Mouse (Mus musculus) adrenal gland, postnatal 25 days (tissue): ENCODE measurements around the gene Fam149b. TPM values are rescaled to one million over a fixed set of nuclear protein-coding genes. Genes with fewer than 3 reads are reported as not detected.
A peak's percentile ranks its signal among the peaks of the same experiment; 100 is the strongest.
"Not testable (repeated sequence)": the region's sequence is repeated elsewhere in the genome, so short reads cannot be mapped to it uniquely, and the experiment has no call there.

Experiments used
- DNase-seq: peaks from one replicate; pipeline ENCODE4 v3.0.0; 2021; ENCODE audit warnings: mixed read lengths
- long read RNA-seq: library from polyadenylated mRNA; stranded (forward); transcript quantifications from one replicate; pipeline ENCODE4 v2.0.0, GENCODE M21; 2021
- total RNA-seq: library from RNA; stranded (reverse); gene quantifications from 2 replicates; pipeline ENCODE4 v1.2.3, GENCODE M21; 2021

Gene Fam149b
- total RNA-seq: 40.0 and 44.5 TPM in 2 replicates
- long read RNA-seq, full-length matches to known transcripts: 34 of 77 reads
- long read RNA-seq, partial matches to known transcripts: 9 of 77 reads
- long read RNA-seq, other reads (novel, unspliced or antisense): 34 of 77 reads

DNA sequence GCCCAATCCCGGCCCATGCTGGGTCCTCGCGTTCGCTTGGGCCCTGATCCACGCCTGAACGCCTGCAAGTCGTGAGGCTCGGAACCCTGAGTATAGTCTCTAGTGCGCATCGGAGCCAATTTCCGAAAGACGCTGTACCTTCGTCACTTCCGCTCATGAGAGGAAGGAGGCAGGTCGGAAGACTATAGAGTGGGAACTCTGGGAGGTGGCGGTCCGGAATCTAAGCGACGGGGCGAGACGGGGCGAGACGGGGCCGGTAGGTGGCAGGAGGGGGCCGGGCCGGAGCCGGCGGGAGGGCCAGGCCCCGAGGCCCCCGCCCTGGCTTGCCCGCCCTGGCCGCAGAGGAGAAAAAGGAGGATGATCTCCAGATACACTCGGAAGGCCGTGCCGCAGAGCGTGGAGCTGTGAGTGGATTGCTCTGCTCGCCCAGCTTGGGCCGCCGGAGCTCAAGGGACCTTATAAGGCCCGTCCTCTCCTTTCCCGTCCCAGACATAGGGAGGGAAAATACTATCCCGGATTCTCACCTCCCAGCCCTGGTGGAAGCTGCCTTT is at the start of gene Fam149b, which contains the start of gene Ecd:
Gene Fam149b (plus strand): TSS at position 172 of the 551 bp plus-strand sequence.
Gene Ecd (minus strand): TSS at position 131 of the 551 bp plus-strand sequence.
- DNase-seq: peak; percentile 88

DNA sequence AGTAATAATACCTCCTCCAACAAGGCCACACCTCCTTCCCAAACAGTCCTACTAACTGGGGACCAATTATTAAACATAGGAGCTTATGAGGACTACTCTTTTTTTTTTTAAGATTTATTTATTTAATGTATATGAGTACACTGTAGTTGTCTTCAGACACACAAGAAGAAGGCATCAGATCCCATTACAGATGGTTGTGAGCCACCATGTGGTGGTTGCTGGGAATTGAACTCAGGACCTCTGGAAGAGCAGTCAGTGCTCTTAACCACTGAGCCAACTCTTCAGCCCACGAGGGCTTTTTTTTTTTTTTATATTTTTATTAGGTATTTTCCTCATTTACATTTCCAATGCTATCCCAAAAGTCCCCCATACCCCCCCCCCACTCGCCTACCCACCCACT is 42.9 kb upstream of the Fam149b start:
- DNase-seq: not testable (repeated sequence)

DNA sequence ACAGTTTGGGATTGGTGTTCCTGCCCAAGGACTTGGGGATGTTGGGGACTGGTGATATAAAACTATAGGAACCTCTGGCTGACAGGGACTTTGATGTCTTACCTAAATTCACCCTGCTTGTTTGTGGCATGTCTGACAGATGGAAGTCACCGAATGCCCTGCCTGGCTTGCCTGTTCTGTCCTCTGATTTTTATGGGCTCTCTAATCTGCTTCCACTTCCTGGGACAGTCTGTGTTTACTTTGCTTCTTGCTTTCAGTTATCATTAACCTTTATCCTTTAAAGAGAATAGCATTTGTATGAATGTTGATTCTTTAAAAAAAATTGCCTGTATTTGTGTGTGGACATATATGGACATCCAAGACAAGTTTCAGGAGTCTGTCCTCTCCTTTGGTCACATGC is 32.8 kb upstream of the Fam149b start:
- DNase-seq: no peak

DNA sequence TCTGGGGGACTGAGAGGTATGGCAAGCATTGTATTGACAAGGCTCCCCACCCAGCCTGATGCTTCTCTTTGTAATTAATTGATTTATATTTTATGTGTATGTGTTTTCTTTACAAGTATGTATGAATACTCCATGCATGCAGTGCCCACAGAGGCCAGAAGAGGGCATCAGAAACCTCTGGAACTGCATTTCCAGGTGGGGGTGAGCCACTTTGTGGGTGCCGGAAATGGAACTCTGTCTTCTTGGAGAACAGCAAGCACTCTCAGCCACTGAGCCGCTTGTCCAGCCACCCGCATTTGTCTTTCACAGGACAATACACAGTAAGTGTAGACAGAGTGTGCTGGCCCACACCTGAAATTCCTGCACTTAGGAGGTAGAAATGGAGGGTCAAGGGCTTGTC is 28.5 kb upstream of the Fam149b start:
- peak; percentile 45 for DNase-seq

DNA sequence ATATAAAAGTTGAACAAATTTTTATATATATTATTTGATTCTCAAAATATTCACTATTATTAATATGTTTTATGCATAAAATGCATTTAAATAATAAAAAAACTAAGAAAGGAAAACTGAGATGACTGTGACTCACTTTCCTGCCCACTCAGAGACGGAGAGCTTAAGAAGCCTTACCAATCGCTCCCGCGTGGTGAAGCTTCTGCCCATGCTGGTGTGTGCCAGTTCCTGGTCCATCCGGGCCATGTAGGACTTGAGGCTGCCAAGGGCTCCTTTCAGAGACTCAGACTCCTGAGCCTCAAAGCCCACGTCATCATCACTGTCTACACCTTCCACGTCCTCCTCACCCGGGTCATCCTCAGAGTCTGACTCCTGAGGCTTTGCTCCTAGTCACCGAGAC is 23.8 kb upstream of the Fam149b start:
- DNase-seq: no peak

DNA sequence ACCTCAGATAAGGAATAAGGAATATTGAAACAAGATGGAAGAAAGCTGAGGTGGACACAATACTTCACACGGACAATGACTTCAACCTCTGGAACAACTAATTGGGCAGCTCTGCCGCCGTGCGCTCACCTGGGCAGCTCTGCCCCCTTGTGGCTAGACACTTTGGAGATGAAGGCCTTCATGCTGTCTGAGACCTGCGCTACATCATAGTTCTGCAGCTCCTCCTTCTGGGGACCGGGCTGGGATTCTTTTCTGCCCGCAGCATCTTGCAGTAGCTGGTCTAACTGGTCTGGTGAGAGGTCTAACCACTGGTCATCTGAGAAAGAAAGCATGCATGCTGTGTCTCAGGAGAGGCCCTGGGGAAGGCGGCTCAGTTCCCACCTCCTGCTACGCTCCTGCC is 19.5 kb upstream of the Fam149b start:
- no peak for DNase-seq

DNA sequence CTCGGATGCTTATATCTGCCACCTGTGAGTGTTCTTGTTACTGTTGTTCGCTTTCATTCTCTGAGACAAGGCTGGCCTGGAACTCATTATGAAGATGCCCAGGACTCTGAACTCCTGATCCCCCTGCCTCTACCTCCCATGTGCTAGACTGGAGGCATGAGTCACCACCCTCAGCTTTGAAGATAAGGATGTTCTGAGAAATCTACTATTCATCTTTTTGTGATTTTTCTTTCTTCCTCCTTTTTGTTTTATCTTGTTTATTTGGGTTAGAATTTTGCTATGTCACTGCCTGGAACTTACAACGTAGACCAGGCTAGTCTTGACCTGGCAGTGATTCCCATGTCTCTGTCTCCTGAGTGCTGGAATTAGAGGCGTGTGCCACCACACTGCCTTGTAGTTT is 16.6 kb upstream of the Fam149b start:
- no peak for DNase-seq

DNA sequence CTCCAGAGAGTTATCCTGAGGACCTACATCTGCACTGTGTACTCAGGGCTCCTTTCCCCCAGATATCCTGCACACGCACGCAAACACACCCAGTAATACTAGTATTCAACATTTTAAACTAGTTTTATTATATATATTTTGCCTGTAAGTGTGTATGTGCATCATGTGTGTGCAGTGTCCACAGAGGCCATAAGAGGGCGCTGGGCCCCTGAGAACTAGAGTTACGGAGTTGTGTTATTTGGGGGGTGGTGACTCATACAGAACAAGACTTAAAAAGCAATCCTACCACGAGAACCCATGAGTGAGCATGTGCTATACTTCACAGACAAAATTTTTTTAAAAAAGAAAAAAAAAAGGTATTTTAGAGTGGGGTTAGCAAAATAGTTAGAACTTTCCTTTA is 8.5 kb upstream of the Fam149b start:
- no peak for DNase-seq

DNA sequence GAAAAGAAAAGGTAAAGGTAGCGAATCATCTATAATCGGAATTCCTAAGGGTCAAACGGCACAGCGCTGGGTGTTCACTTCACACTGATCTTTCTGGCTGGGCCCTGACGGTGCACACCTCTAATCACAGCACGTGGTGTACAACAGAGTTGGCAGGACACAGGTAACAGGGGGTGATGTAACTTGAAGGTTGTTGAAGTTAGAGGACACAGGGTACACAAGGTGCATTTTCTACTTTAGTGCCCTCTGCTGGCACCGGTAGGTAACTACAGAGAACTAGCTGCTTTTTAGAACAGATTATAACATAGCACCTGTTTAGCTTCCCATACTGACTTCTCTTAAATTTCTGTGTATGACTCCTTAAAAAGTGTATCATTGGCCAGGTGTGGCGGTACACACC is 7.8 kb upstream of the Fam149b start:
- DNase-seq: no peak

DNA sequence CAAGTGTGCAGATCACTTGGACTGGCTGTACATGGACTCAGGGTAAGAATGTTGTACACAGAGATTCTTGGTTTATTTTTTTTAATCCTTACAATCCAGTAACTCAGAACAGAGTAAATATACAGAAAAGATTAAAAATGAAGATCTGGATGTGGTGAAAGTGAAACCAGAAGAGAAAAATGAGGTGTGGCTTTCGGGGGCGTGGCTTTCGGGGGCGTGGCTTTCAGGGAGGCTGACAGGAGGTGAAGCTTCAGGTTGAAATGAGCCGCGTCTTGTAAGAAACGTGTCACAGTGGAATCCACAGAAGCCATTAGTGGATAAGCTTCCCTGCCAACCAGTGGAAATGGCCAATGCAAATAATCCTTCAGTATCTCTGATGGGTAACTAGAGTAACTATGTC is 7.1 kb upstream of the Fam149b start:
- no peak for DNase-seq

DNA sequence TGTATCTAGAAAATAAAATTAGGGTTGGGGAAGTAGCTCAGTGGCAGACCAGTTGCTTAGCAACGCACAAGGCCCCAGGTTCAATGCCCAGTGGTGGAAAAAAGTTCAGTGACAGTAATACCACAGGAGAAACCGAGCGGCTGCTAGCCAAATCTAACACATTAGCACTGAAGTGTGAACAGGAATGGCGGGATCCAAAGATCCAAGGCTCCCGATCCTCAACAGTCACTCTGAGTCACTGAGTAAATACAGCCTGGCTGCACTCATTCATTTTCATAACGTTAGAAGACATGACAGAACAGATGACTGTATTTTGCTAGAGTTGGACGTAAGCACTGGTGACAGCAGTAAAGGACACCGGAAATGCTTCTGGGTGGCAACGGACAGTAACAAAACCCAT is 2.1 kb upstream of the Fam149b start:
- no peak for DNase-seq

DNA sequence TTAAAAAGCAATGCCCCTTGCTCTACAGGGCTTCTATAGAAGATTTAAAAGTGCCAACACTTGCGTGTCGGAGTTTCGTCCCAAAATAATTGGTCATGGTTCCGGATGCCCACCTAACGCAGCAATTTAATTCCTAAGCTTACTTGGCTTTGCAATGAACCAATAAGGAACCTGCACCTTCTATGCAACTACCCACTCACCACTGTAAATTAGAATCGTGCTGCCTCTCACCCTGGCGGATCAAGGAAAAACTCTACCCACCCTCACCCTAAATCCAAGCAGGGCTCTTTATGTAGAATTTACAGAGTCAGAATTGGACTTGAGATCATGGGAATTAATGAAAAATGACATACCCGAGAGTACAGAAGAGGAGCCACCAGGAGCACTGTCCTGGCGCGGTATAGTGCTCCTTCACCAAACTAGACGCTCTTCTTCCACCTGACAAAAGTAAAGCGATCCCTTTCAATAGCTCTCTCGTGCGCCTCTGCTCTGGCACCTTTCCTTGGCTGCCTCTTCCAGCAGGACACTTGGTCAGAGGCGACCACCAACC is 446 bp upstream of the Fam149b start:
- DNase-seq: no peak

DNA sequence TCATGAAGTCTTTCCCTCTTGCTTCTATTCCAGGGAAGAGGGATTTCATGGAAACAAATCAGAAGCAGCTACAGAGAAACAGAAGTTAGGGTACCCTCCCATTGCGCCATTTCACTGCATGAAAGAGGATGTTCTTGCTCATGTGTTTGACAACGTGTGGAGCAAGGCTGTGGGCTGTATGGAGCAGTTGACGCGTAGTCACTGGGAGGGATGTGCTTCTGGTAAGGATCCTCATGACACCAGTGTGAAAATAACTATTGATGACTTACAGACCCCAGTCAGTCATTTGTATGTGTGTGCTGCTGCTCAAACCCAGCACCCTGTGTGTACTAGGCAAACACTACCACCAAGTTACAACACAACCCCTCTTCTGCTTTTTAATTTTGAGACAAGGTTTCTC is 15.3 kb downstream of the Fam149b start:
- no peak for DNase-seq

DNA sequence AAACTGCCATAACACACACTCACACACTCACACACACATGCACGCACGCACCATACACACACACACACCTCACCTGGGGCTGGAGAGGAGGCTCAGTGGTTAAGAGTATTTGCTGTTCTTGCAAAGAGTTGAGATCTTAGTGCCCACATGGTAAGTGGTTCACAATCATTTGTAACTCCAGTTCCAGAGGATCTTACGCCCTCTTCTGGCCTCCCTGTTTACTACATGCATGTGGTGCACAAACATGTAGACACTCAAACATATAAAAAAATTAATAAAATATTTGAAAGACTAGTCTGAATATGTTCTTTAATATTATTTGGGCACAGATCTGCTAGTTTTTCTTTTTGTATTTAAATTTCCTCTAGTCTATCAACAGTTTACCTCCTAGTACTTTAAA is 20.3 kb downstream of the Fam149b start:
- no peak for DNase-seq

DNA sequence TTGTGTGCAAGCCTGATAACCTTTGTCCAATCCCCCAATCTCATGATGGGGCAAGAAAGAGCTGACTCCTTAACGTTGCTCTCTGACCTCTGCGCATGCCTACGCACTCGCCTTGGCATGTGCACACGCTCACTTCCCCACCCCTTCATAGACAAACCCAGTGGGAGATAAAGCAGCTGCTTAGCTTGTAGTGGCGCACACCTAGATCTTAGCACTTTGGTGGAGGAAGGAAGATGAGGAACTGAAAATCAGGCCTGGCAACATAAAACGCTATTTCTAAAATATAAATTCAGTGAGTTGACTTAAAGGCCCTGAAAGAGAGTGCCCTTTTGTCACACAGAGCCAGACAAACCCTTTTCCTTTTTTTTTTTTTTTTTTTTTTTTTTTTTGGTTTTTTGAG is 22.8 kb downstream of the Fam149b start:
- DNase-seq: no peak

DNA sequence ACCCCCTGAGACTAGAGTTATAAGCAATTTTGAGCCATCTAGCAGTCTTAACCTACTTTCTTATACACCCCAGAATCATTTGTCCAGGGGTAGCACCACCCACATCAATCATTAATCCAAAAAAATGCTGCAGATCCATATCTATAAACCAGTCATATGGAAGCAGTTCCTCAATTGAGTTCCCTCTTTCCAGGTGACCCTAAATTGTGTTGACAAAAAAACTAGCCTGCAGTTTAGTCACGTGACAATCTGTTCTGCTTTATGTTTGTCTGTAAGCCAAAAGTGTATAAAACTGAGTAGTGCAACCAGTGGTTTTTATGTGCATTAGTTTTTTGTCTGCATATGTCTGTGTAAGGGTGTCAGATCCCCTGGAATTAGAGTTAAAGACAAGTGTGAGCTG is 23.9 kb downstream of the Fam149b start:
- no peak for DNase-seq

DNA sequence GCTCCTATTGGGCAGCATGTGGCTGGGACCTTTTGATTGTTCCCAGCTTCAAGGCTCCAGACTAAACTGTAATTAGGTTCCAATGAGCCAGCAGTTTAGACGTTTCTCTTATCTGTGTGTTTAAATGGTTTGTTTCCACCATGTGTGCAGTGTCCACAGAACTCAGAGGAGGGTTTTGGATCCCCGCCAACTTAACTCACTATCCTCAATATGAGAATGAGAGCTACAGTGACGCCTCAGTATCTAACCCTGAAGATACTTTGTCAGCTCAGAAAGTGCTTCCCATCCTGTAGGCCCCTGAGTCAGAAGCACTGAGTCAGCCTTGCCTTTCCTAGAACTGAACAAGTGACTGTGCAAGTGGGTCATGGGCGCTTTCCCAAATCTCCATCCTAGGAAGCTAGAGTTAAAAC is 29.2 kb downstream of the Fam149b start:
- peak; percentile 41 for DNase-seq

DNA sequence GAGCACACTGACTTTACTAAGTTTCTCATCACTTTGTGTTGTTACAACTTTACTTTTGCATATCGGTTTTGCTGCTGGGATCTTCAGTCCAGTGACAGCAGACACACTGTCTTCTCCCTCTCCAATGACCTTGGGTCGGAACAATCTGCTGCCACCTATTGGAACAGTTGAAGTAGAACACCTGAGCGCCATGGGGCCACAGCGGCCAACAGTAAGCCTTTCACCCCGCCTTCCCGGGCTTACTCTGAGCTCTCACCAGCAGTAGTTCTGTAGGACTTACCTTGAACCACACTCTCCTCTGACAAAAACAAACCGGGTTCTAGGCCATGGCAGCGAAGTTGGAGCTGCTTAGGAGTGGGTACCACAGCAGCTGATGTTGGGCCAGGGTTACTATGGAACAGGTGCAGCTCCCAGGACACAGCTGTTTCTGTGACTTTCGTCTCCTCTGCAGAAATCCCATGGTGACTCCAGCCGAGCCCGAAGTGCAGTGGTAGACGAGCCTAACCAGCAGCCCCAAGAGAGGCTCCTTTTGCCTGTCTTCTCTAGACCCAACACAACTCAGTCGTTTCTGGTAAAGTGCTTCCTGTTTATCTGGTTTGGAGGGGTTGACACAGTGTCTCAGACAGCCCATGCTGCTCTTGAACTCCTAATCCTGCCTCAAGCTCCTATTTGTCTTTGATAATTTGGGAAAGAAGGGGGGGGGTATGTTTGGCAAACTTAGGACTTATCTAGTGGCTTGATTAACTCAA is 30.5 kb downstream of the Fam149b start:
- peak; percentile 47 for DNase-seq

DNA sequence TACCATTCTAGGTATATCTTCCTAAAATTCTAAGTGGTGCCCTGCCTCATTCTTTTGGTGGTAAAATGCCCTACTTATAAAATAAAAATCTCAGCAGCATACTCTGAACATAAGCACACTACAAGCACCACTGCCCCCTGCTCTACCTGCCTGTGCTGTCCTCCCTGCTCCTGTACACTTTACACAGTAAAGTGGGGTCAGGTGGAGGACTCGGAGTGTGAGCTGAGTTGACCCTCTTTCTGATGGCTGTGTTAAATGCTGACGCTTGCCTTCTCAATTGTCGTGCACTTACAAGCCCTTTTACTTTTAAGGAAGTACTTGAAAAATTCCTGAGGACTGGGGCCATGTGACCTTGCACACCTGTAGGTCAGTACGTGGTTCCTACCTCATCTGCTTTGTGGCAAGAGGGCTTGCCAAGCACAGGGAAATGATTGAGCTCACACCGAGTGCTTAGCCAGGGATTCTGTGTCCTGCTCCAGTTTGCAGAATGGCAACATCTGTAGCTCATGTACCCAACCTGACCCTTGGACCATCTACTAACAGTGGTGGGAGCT is 31.2 kb downstream of the Fam149b start:
- DNase-seq: no peak

DNA sequence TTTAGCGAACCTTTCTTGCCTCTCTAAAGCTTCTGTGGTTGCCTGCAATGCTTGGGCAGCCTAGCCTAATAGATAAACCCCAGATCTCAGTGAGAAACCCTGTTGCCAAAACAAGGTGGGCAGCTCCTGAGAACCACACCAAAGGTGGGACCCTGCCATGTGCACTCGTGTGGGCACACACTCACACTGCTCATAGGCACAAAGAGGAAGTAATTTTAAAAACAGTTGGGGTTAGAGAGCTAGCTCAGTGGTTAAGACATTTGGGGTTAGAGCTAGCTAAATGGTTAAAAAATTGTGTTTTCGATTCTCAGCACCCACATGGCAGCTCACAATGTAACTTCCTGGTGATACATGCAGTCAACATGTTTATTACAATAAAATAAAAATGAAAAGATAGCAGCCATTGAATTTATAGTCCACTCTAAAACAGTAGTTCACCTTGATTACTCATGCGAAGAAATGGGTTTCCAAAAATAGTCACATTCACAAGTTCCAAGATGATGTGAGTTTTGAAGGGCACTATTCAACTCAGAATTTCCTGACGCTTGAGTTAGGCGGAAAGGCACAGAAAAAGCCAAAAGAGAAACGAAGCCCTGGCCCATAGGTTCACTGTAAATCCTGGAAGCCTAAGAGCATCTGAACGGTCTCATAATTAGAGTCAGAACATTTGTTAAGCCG is 31.9 kb downstream of the Fam149b start:
- no peak for DNase-seq

DNA sequence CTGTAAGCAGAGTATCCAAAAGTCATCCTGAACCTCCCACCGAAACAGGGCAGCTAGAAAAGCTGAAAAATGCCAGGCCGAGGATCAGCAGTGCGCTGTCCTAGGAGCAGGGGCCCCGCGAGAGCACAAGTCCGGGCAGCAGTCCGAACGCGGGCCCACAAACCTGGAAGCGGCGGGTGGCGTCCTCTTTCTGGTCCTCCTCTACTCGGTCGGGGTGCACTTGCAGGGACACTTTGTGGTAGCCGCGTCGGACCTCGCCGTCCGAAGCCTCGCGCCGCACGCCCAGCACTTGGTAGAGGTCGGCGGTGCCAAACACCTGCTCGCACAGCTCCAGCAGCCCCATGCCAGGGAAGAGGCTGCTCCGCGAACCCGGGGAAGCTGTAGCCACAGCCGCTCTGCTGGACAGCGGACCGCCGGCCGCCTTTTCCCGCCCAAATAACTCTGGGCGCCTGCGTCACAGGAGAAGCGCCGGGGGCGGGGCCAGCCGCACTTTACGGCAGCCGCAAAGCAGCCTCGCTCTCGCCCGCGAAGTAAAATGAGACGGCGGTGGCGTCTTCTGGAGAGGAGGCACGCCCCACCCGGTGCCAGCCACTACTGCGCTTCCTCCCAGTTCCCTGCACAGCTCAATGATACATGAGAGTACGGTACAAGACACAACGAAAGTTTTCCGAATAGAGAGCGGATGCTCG is 40.6 kb downstream of the Fam149b start, which contains the start of gene Dnajc9:
Gene Dnajc9 (minus strand): TSS at position 470 of the 689 bp plus-strand sequence.
- peak; percentile 96 for DNase-seq
